In genomic region chr8:41529581-41529980, GRCm38 (mm10) we compare ENCODE assay signal across 13 mouse cellular contexts.
"Had no signal": no experiment of that assay in that cellular context is flagged by ENCODE, and none has a peak within 500 bp of the region (broad histone marks: within the 10 kb centered on the region; RNA-seq: fewer than 3 reads in every experiment).

No protein-coding gene starts in this region.

- H3K27me3 ChIP-seq: midbrain, embryonic 13.5 days; midbrain, embryonic 15.5 days; neural tube, embryonic 12.5 days had no signal

- H3K9me3 ChIP-seq: midbrain, embryonic 13.5 days; midbrain, embryonic 15.5 days; neural tube, embryonic 12.5 days had no signal

- H3K27ac ChIP-seq: liver, embryonic 14.5 days; midbrain, embryonic 13.5 days; midbrain, embryonic 15.5 days; neural tube, embryonic 12.5 days had no signal

- H3K4me2 ChIP-seq: lung, embryonic 14.5 days; midbrain, embryonic 11.5 days; midbrain, embryonic 13.5 days; midbrain, embryonic 15.5 days; neural tube, embryonic 12.5 days had no signal

- DNase-seq: lung, adult 18-20 months; lung, embryonic 14.5 days; lung, postnatal 10 days; lung, postnatal 4 days; right cerebral cortex, postnatal 14 days; thymus, adult 2 months; thymus, postnatal 25 days; thymus, postnatal 4 days had no signal

- H3K9ac ChIP-seq: liver, embryonic 14.5 days; lung, embryonic 14.5 days; midbrain, embryonic 13.5 days; midbrain, embryonic 15.5 days; neural tube, embryonic 12.5 days had no signal

- ATAC-seq: midbrain, embryonic 13.5 days; midbrain, embryonic 15.5 days had no signal

- H3K4me3 ChIP-seq: midbrain, embryonic 13.5 days; midbrain, embryonic 15.5 days; neural tube, embryonic 12.5 days had no signal

- H3K4me1 ChIP-seq: midbrain, embryonic 13.5 days; midbrain, embryonic 15.5 days; neural tube, embryonic 12.5 days had no signal

- H3K36me3 ChIP-seq: midbrain, embryonic 13.5 days; midbrain, embryonic 15.5 days; neural tube, embryonic 12.5 days had no signal
